Mouse (Mus musculus) MEL (cell line): ENCODE measurements at regions not wholly inside any gene's neighbourhood (a gene's known extent, or its start where the extent isn't known, plus 50 kb on each side); places are given as distances from the start of the nearest gene placed in this dataset.

ENCODE experiments used
- DNase-seq: peaks from one replicate; pipeline ENCODE4 v3.0.0; 2011; ENCODE audit warnings: low read depth, low spot score
- H3K27ac ChIP-seq: 2 replicates; pipeline ENCODE4 v1.5.1; 2012; ENCODE audit warnings: low read depth, mild to moderate bottlenecking, control low read depth, low read length, moderate library complexity; ENCODE audit not compliant: control insufficient read depth
- H3K27me3 ChIP-seq, 2 experiments: fragments of 150-350 bp in 1 of 2; sonication (generic) in 1 of 2; 2 replicates each; pipeline ENCODE4 v1.6.1; 2012; ENCODE audit warnings: low read length in 2 of 2, mild to moderate bottlenecking in 2 of 2, improper control_type of control experiment in 1 of 2, moderate library complexity in 1 of 2; ENCODE audit not compliant: insufficient read depth in 2 of 2, control insufficient read depth in 1 of 2
- H3K36me3 ChIP-seq, 2 experiments: 2 replicates each; pipeline ENCODE4 v1.6.1; 2012 to 2014; ENCODE audit warnings: low read length in 2 of 2, improper control_type of control experiment in 1 of 2, inconsistent platforms in 1 of 2, mild to moderate bottlenecking in 1 of 2; ENCODE audit not compliant: insufficient read depth in 2 of 2, control insufficient read depth in 1 of 2
- H3K4me1 ChIP-seq, 2 experiments: fragments of 150-350 bp in 1 of 2; sonication (generic) in 1 of 2; 2 replicates each; pipeline ENCODE4 v1.6.1; 2012; ENCODE audit warnings: low read length in 2 of 2, improper control_type of control experiment in 1 of 2, mild to moderate bottlenecking in 1 of 2; ENCODE audit not compliant: insufficient read depth in 2 of 2, control insufficient read depth in 1 of 2
- H3K4me3 ChIP-seq, 2 experiments: fragments of 150-350 bp in 1 of 2; sonication (generic) in 1 of 2; 2 replicates each; pipeline ENCODE4 v1.5.1; 2012; ENCODE audit warnings: low read depth in 2 of 2, low read length in 2 of 2, mild to moderate bottlenecking in 2 of 2, moderate library complexity in 2 of 2, control low read depth in 1 of 2, improper control_type of control experiment in 1 of 2; ENCODE audit not compliant: control insufficient read depth in 1 of 2, insufficient read depth in 1 of 2
- H3K79me2 ChIP-seq: 2 replicates; pipeline ENCODE4 v1.6.1; 2012; ENCODE audit warnings: mild to moderate bottlenecking, low read length, moderate library complexity; ENCODE audit not compliant: control insufficient read depth, poor library complexity, insufficient read depth
- H3K9ac ChIP-seq: 2 replicates; pipeline ENCODE4 v1.6.1; 2012; ENCODE audit warnings: low read depth, mild to moderate bottlenecking, control low read depth, low read length, moderate library complexity; ENCODE audit not compliant: control insufficient read depth, poor library complexity, severe bottlenecking
- H3K9me3 ChIP-seq: fragments of 150-350 bp; sonication (generic); replicated peaks from 2 replicates; pipeline ENCODE4 v1.6.1; 2012; ENCODE audit warnings: mild to moderate bottlenecking, low read length, improper control_type of control experiment, moderate library complexity; ENCODE audit not compliant: insufficient read depth
- BHLHE40 ChIP-seq: IDR thresholded peaks from 2 replicates; pipeline ENCODE4 v1.6.1; 2012; ENCODE audit warnings: low read depth, mild to moderate bottlenecking, inconsistent platforms, low read length, improper control_type of control experiment, borderline replicate concordance
- CHD2 ChIP-seq: IDR thresholded peaks from 2 replicates; pipeline ENCODE4 v1.6.1; 2011; ENCODE audit warnings: low read length, improper control_type of control experiment
- CTCF ChIP-seq, 3 experiments: IDR thresholded peaks in 2 of 3; conservative IDR thresholded peaks in 1 of 3; 2 replicates each; pipeline ENCODE4 v1.5.1; 2011 to 2012; ENCODE audit warnings: low read length in 3 of 3, low read depth in 2 of 3, mild to moderate bottlenecking in 2 of 3, improper control_type of control experiment in 1 of 3, inconsistent platforms in 1 of 3, mixed read lengths in 1 of 3, moderate library complexity in 1 of 3; ENCODE audit not compliant: control insufficient read depth in 1 of 3, insufficient read depth in 1 of 3, poor library complexity in 1 of 3, severe bottlenecking in 1 of 3
- E2F4 ChIP-seq: IDR thresholded peaks from 2 replicates; pipeline ENCODE4 v1.6.1; 2011; ENCODE audit warnings: low read depth, low read length, improper control_type of control experiment, borderline replicate concordance
- GABPA ChIP-seq: IDR thresholded peaks from 2 replicates; pipeline ENCODE4 v1.6.1; 2012; ENCODE audit warnings: low read depth, mild to moderate bottlenecking, inconsistent platforms, low read length, improper control_type of control experiment, moderate library complexity
- GATA1 ChIP-seq: IDR thresholded peaks from 2 replicates; pipeline ENCODE4 v1.6.1; 2011; ENCODE audit warnings: low read depth, low read length, improper control_type of control experiment
- HCFC1 ChIP-seq: IDR thresholded peaks from 2 replicates; pipeline ENCODE4 v1.6.1; 2012; ENCODE audit warnings: low read depth, mild to moderate bottlenecking, inconsistent platforms, low read length, improper control_type of control experiment, moderate library complexity
- KAT2A ChIP-seq: conservative IDR thresholded peaks from 2 replicates; pipeline ENCODE4 v1.6.1; 2012; ENCODE audit warnings: low read depth, low read length, improper control_type of control experiment, inconsistent platforms
- MAFK ChIP-seq: IDR thresholded peaks from 2 replicates; pipeline ENCODE4 v1.6.1; 2011; ENCODE audit warnings: low read depth, mild to moderate bottlenecking, low read length, improper control_type of control experiment, borderline replicate concordance
- MAZ ChIP-seq: IDR thresholded peaks from 2 replicates; pipeline ENCODE4 v1.6.1; 2012; ENCODE audit warnings: low read depth, mild to moderate bottlenecking, inconsistent platforms, low read length, improper control_type of control experiment
- MYB ChIP-seq: IDR thresholded peaks from 2 replicates; pipeline ENCODE4 v1.6.1; 2011; ENCODE audit warnings: mild to moderate bottlenecking, low read depth, low read length, improper control_type of control experiment
- NELFE ChIP-seq: IDR thresholded peaks from 2 replicates; pipeline ENCODE4 v1.6.1; 2011; ENCODE audit warnings: low read depth, low read length, improper control_type of control experiment
- NRF1 ChIP-seq: IDR thresholded peaks from 2 replicates; pipeline ENCODE4 v1.6.1; 2014; ENCODE audit warnings: low read depth, mild to moderate bottlenecking, inconsistent platforms, low read length, improper control_type of control experiment, moderate library complexity; ENCODE audit not compliant: poor library complexity, insufficient read depth, severe bottlenecking
- POLR2A ChIP-seq, 2 experiments: IDR thresholded peaks; 2 replicates each; pipeline ENCODE4 v1.6.1; 2011 to 2012; ENCODE audit warnings: low read length in 2 of 2, mild to moderate bottlenecking in 2 of 2, control low read depth in 1 of 2, improper control_type of control experiment in 1 of 2, low read depth in 1 of 2, moderate library complexity in 1 of 2; ENCODE audit not compliant: control insufficient read depth in 1 of 2, insufficient read depth in 1 of 2, poor library complexity in 1 of 2
- RAD21 ChIP-seq: IDR thresholded peaks from 2 replicates; pipeline ENCODE4 v1.6.1; 2011; ENCODE audit warnings: mild to moderate bottlenecking, low read depth, low read length, improper control_type of control experiment
- SMC3 ChIP-seq: IDR thresholded peaks from 2 replicates; pipeline ENCODE4 v1.6.1; 2011; ENCODE audit warnings: low read depth, low read length, improper control_type of control experiment
- TAL1 ChIP-seq: IDR thresholded peaks from 2 replicates; pipeline ENCODE4 v1.6.1; 2012; ENCODE audit warnings: mild to moderate bottlenecking, inconsistent platforms, low read length, moderate library complexity, mixed read lengths
- UBTF ChIP-seq: IDR thresholded peaks from 2 replicates; pipeline ENCODE4 v1.6.1; 2012; ENCODE audit warnings: low read depth, mild to moderate bottlenecking, inconsistent platforms, low read length, improper control_type of control experiment, moderate library complexity, borderline replicate concordance; ENCODE audit not compliant: insufficient read depth
- USF2 ChIP-seq, 2 experiments: IDR thresholded peaks; 2 replicates each; pipeline ENCODE4 v1.6.1; 2011 to 2012; ENCODE audit warnings: improper control_type of control experiment in 2 of 2, low read length in 2 of 2, borderline replicate concordance in 1 of 2, inconsistent platforms in 1 of 2, low read depth in 1 of 2, mild to moderate bottlenecking in 1 of 2; ENCODE audit not compliant: insufficient read depth in 1 of 2
- ZC3H11A ChIP-seq: IDR thresholded peaks from 2 replicates; pipeline ENCODE4 v1.6.1; 2012; ENCODE audit warnings: low read depth, mild to moderate bottlenecking, inconsistent platforms, low read length, improper control_type of control experiment
- ZNF384 ChIP-seq: IDR thresholded peaks from 2 replicates; pipeline ENCODE4 v1.6.1; 2012; ENCODE audit warnings: low read depth, mild to moderate bottlenecking, inconsistent platforms, low read length, improper control_type of control experiment

- Histone ChIP-seq H3K79me2 (no peaks in the 10 kb centered on the region), H3K27ac (no peak overlapping the region), H3K4me1 (no peaks in the 10 kb centered on the region), H3K9me3 (no peaks in the 10 kb centered on the region), H3K27me3 (no peaks in the 10 kb centered on the region), H3K36me3 (no peaks in the 10 kb centered on the region), H3K9ac (no peak overlapping the region), H3K4me3 (no peak overlapping the region)
- DNase-seq: no peak
- no peak for TF ChIP-seq NRF1
These were observed 70.9 kb upstream of the Zfp703 start for GRCm38 (mm10) chr8:26906257-26906656.

GRCm38 (mm10) chr8:26907347-26908170 is 69.6 kb upstream of the Zfp703 start:
- Histone ChIP-seq H3K9ac (no peak overlapping the region), H3K9me3 (no peaks in the 10 kb centered on the region), H3K4me3 (no peak overlapping the region), H3K27me3 (no peaks in the 10 kb centered on the region), H3K4me1 (no peaks in the 10 kb centered on the region), H3K27ac (no peak overlapping the region), H3K79me2 (no peaks in the 10 kb centered on the region), H3K36me3 (no peaks in the 10 kb centered on the region)
- no peak for DNase-seq
- TF ChIP-seq UBTF: no peak
- TF ChIP-seq ZNF384: no peak
- no peak for TF ChIP-seq MAZ
- TF ChIP-seq, all 39 proteins: peak for 0

- Histone ChIP-seq H3K9ac (no peak overlapping the region), H3K4me3 (no peak overlapping the region), H3K9me3 (no peaks in the 10 kb centered on the region), H3K4me1 (no peaks in the 10 kb centered on the region), H3K36me3 (no peaks in the 10 kb centered on the region), H3K27me3 (no peaks in the 10 kb centered on the region), H3K27ac (no peak overlapping the region), H3K79me2 (no peaks in the 10 kb centered on the region)
- TF ChIP-seq KAT2A: no peak
- no peak for TF ChIP-seq NELFE
- no peak for TF ChIP-seq GATA1
- no peak for TF ChIP-seq POLR2A (IDR thresholded peaks at IDR 0.05; ENCODE audit: control insufficient read depth in 1 of 2, insufficient read depth in 1 of 2, low read depth in 1 of 2, low read length in 2 of 2, poor library complexity in 1 of 2)
- no peak for TF ChIP-seq MAZ
- no peak for TF ChIP-seq E2F4
- TF ChIP-seq USF2 (IDR thresholded peaks at IDR 0.05; ENCODE audit: borderline replicate concordance in 1 of 2, insufficient read depth in 1 of 2, low read depth in 1 of 2, low read length in 2 of 2): no peak
- no peak for TF ChIP-seq HCFC1
- no peak for TF ChIP-seq RAD21
- no peak for TF ChIP-seq CHD2
- TF ChIP-seq GABPA: no peak
- no peak for TF ChIP-seq SMC3
- TF ChIP-seq TAL1: no peak
- TF ChIP-seq MAFK: no peak
- TF ChIP-seq UBTF: no peak
- TF ChIP-seq CTCF (IDR thresholded peaks at IDR 0.05 in 2 of 3, conservative IDR thresholded peaks at IDR 0.05 in 1 of 3; ENCODE audit: control insufficient read depth in 1 of 3, insufficient read depth in 1 of 3, low read depth in 2 of 3, low read length in 3 of 3, poor library complexity in 1 of 3, severe bottlenecking in 1 of 3): no peak
- no peak for TF ChIP-seq NRF1
- TF ChIP-seq BHLHE40: no peak
- TF ChIP-seq MYB: no peak
- no peak for TF ChIP-seq ZC3H11A
- DNase-seq: no peak
These were observed 66.9 kb upstream of the Zfp703 start for GRCm38 (mm10) chr8:26910186-26910585.
